Mouse (Mus musculus): Measurements from ENCODE around the gene C330007P06Rik. TPM values are rescaled to one million over a fixed set of nuclear protein-coding genes. Genes with fewer than 3 reads are reported as not detected.

C330007P06Rik gene
- polyA plus RNA-seq, 1 experiment from 2014 or later, result 33.8 TPM

- H3K9ac ChIP-seq, result no peak overlapping the region
- no peak overlapping the region for H3K4me2 ChIP-seq (replicated peaks)
- no peaks in the 10 kb centered on the region for H3K36me3 ChIP-seq
- WGBS, result 55% methylated on average over 4 of the region's 4 CpGs
- H3K4me3 ChIP-seq, result no peak overlapping the region
- no peaks in the 10 kb centered on the region for H3K27me3 ChIP-seq
- H3K27ac ChIP-seq, result no peak overlapping the region
- no peak for ATAC-seq (ENCODE audit: low FRiP score, low read depth)
- no peaks in the 10 kb centered on the region for H3K4me1 ChIP-seq
- no peaks in the 10 kb centered on the region for H3K9me3 ChIP-seq
Observed at GRCm38 (mm10) chrX:36789360-36789759, 84.6 kb downstream of the C330007P06Rik start.

GRCm38 (mm10) chrX:36777694-36778093, 96.2 kb downstream of the C330007P06Rik start:
- ATAC-seq (ENCODE audit: low FRiP score, low read depth), result no peak
- no peak overlapping the region for H3K4me3 ChIP-seq
- H3K9me3 ChIP-seq, result no peaks in the 10 kb centered on the region
- H3K4me2 ChIP-seq (replicated peaks), result no peak overlapping the region
- 69% methylated on average over 4 of the region's 4 CpGs for WGBS
- no peaks in the 10 kb centered on the region for H3K27me3 ChIP-seq
- H3K9ac ChIP-seq, result no peak overlapping the region
- H3K27ac ChIP-seq, result no peak overlapping the region
- H3K36me3 ChIP-seq, result no peaks in the 10 kb centered on the region
- no peaks in the 10 kb centered on the region for H3K4me1 ChIP-seq

- no peak overlapping the region for H3K4me3 ChIP-seq
- no peak for ATAC-seq (ENCODE audit: low FRiP score, low read depth)
- no peak overlapping the region for H3K27ac ChIP-seq
- no peak overlapping the region for H3K9ac ChIP-seq
- H3K27me3 ChIP-seq, result no peaks in the 10 kb centered on the region
- WGBS, result 82% methylated on average over 5 of the region's 5 CpGs
- H3K9me3 ChIP-seq, result no peaks in the 10 kb centered on the region
- H3K4me1 ChIP-seq, result no peaks in the 10 kb centered on the region
- no peak overlapping the region for H3K4me2 ChIP-seq (replicated peaks)
- no peaks in the 10 kb centered on the region for H3K36me3 ChIP-seq
Observed at GRCm38 (mm10) chrX:36775520-36775919, 98.4 kb downstream of the C330007P06Rik start.

Other genes with a start within 250 kb of the C330007P06Rik start
- gene Akap17b, start 228.7 kb downstream of the C330007P06Rik start, polyA plus RNA-seq (2015; fragmentation: Nextera tagmentation; extraction: Ambion mirVana), result 2.8 and 3.1 TPM in 2 replicates
- 1.7 TPM in 2 replicates for gene Slc25a43, start 130.5 kb downstream of the C330007P06Rik start, polyA plus RNA-seq (2015; fragmentation: Nextera tagmentation; extraction: Ambion mirVana)
- gene Slc25a5, start 78.5 kb downstream of the C330007P06Rik start, polyA plus RNA-seq (2015; fragmentation: Nextera tagmentation; extraction: Ambion mirVana), result 445 and 463 TPM in 2 replicates
- gene Ube2a, start 211 bp downstream of the C330007P06Rik start, polyA plus RNA-seq (2015; fragmentation: Nextera tagmentation; extraction: Ambion mirVana), result 123 TPM in 2 replicates
- 1.5 TPM in 2 replicates for gene Nkrf, start 28.8 kb upstream of the C330007P06Rik start, polyA plus RNA-seq (2015; fragmentation: Nextera tagmentation; extraction: Ambion mirVana)
- gene Sept6, start 117.7 kb upstream of the C330007P06Rik start, polyA plus RNA-seq (2015; fragmentation: Nextera tagmentation; extraction: Ambion mirVana), result 75.9 and 77.1 TPM in 2 replicates
- not detected in 2 replicates for gene Sowahd, start 174.7 kb upstream of the C330007P06Rik start, polyA plus RNA-seq (2015; fragmentation: Nextera tagmentation; extraction: Ambion mirVana)
- gene Rpl39, start 211.3 kb upstream of the C330007P06Rik start, polyA plus RNA-seq (2015; fragmentation: Nextera tagmentation; extraction: Ambion mirVana), result 482 and 503 TPM in 2 replicates
- 17.4 and 19.7 TPM in 2 replicates for gene Upf3b, start 236.2 kb upstream of the C330007P06Rik start, polyA plus RNA-seq (2015; fragmentation: Nextera tagmentation; extraction: Ambion mirVana)

Data from limb, embryonic 13.5 days (tissue).